Mouse (Mus musculus) left cerebral cortex, adult 9 months (tissue): ENCODE measurements around the gene Olfr657.

Source experiments
- DNase-seq, 2 experiments: peaks; one replicate each; pipeline ENCODE4 v3.0.0; 2022; ENCODE audit warnings: low spot score in 2 of 2

Olfr657 gene

DNA sequence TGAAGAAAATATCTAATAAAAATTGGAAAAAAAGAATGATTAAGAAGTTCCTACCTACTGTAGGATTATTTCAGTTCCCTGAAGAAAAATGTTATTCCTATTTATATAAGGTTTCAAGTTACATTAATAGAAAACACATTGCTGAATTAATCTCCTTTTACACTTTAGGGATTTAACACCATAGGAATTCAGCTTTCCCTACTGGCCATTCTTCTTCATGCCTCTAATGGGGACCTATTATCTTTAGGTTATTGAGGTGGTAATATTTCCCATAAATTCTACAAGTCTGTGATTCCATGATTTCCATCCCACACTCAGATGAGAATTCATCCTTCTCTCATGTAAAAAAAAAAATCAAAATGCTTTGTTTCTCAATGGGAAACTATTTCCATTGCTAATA, at the start of gene Olfr657:
TSS of gene Olfr657 (plus strand) at position 301 of the 400 bp plus-strand sequence.
- DNase-seq = no peak

DNA sequence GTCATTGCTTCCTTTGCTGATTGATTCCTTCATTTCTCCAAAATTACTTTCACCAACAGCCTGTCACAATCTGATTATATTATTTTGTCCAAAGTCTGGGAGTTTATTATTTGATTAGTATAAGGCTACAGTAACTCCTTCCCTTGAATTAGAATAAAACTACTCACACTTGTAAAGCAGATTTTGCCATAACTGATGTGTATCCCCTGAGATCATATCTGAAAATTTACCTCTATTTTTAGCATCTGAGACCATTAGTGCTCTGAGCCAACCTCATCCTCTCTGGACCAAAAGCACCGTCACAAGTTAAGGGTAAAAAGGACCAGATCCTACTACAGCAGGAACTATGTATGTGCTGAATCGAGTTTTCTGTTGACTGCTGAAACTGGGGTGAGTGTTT, 47.6 kb upstream of the Olfr657 start, which contains the start of gene Olfr653:
TSS of gene Olfr653 (plus strand) at position 301 of the 400 bp plus-strand sequence.
- DNase-seq = no peak

DNA sequence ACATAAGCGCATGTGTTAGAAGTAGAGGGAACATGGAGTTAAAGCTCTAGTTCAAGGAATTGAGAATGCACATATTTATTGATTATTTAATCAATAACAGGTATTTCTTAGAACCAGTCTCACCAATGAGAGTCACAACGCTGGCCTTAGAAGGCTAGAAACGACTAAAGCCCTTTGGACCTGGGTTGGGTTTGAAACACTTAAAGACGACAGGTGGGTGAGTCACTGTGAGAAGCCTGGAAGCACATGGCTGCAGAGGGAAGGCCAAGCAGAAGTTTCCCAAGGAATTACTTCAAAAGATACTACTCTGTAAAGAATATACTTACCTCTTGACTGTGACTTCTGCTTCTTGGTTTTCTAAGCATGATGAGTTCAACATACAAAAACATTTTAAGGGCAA, 43.7 kb upstream of the Olfr657 start:
- DNase-seq = no peak

DNA sequence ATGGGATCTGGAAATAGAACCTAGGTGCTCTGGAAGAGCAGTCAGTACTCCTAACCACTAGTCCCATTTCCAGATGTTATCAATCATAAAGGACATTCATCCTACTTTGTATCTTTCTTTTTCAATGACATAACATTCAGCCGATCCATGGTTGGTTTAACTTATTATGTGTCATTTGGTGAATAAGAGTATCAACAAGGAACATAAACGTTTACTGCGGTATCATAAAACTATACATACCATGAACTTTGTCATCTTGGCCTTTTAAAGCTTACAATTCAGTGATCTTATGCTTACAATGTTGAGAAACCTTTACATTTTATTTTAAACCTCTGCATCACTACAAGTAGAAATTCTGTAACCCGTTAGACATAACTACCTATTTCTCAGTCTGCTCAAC, 43.2 kb upstream of the Olfr657 start:
- no peak for DNase-seq

DNA sequence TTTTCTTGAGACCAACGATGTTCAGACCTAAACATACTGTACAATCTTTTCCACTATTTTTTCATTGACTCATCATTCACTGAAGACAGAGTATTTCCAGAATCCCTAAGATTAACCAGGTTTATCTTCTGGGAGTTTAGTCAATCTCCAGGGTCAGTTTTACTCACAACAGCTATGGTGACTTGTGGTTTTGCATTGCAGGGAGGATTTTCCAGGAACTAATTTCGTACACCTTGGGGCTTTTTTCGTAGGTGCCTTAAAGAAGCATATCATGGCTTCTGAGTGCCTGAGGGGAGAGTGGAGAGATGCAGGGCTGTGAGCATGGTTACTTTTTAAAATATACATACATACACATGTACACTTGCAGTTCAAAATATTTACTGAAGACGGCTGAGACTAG, 37.9 kb upstream of the Olfr657 start, which contains the start of gene Olfr654:
TSS of gene Olfr654 (plus strand) at position 301 of the 400 bp plus-strand sequence.
- DNase-seq = no peak

DNA sequence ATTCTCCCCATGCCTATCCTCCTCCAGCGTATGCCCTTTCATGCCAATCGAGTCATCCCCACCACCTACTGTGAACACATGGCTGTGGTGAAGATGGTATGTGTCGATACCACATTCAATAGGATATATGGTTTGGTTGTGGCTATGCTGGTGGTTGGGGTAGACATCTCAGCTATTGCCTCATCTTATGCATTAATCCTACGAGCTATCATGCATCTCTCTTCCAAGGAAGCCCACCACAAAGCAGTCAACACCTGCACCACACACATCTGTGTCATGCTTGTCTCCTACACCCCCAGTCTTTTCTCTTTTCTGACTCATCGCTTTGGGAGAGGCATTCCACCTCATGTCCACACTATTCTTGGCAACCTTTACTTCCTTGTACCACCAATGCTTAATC, 36.3 kb upstream of the Olfr657 start:
- DNase-seq = no peak

DNA sequence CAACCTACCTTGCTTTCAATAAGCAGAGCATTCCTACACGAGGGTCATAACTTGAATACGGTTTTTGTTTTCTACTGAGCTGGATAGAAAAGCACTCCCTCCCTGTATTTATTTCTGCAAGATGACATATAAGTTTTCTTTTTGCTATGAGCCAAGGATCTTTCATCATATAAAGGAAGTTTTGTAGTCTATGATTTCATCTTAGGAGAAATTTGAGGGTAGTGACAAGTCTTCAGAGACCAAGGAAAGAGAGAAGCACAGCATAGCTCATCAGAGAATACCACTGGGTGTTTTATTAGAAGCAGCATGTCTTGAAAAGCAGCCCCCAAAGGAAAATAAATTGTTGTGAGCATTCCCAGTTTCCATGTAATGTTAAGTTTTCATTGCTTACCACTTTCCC, 22.9 kb upstream of the Olfr657 start, which contains the start of gene Olfr655:
TSS of gene Olfr655 (minus strand) at position 101 of the 400 bp plus-strand sequence.
- no peak for DNase-seq

DNA sequence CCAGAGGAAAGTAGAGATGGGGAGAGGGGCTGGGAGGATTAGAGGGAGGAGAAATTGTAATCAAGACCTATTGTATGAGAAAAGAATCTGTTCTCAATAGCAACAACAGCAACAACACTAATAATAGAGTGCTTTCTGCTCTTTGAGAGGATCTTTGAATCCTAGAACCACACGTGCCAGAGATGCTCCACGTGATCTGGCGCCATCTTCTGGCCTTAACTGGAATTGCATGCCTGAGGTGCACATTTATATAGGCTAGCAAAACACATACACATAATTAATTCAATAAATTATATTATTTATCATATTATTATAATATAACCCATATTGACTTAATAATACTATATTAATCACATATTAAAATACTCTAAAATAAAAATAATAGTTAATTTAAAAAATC, 21.4 kb upstream of the Olfr657 start:
- no peak for DNase-seq

DNA sequence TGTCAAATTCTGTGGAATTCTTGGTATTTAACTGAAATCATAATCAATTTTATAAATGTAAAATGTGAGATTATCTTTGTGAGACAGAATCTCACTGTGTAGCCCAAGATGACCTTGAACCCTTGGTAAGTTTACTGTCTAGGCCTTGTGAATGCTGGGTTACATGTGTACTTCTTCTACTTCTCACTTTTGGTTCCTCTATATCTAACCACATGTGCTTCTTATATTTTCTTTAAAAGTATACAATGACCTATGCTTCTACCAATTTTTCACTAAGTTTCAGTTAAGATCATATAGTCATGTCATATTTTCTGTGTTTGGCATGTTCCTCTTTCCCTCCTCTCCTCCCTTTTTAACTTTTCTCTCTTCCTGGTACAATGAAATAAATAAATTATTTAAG, 19.9 kb upstream of the Olfr657 start:
- no peak for DNase-seq

DNA sequence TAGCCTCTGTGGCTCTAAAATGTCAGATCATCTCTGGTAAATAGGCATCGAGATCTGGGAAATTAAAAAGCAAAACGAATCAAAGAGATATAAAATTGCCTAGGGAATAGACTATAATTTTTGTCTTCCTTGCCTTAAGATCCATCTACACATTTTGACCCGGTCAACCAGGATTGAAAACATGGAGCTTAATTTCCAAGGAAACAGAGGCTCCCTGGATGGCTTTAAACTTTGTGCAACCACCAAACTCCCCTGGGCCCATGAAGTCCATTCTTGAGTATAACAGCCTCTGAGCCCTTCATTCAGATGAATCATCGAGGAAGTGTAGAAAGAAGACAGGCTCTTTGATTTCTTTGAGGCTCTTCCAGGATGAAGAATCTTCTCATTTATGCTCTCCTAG, 10.9 kb upstream of the Olfr657 start, which contains the start of gene Olfr656:
TSS of gene Olfr656 (plus strand) at position 301 of the 400 bp plus-strand sequence.
- no peak for DNase-seq

DNA sequence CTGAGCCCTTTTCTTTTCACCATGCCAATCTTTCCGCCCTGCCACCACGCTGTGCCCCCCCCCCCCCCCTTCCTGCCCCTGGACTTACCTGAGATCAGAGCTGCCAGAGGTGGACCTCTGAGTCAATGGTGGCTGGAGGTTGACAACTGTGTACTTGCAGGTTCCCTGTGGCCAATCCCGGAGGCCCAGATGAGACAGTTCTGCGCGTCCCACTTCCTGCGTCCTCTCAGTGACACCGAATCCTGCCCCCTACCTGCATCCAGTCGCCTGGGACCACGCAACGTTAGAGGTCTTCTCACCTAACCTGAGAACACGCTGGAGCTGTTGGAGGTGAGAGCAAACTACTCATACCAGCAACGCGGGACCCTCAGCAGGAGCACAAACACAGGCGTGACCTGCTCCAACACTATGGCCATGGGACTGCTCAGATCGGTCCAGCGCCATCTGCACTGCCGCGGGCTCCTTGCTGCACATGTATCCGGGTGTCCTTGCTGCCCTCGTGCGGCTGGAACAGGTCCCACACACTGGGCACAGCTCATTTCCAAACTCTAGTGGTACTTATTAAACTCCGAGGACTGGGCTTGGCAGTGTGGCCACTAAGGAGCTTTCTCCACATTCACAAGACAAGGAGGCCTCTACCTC, 22.4 kb downstream of the Olfr657 start, which contains the start of gene Olfr658:
TSS of gene Olfr658 (minus strand) at position 465 of the 642 bp plus-strand sequence.
- DNase-seq = peak in 1 of 2 experiments; percentile 19

DNA sequence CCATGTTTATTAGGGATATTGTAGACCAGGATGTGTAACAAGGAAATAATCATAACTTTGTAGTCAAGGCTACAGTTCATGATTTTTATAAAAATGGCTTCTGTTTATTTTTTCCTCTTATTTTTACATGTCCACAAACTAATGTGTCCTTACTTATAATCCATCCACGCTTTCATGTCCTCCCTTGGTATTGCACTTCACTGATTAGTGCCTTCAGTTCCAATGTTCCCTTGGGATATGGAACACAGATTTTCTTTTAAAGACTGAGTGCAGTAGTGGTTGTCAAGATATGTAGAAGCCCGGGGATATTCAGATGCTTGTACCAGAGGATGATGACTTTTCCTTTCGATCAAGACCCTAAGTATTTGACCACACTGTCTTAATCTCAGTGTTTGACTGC, 41.9 kb downstream of the Olfr657 start, which contains the start of gene Olfr659:
TSS of gene Olfr659 (plus strand) at position 301 of the 400 bp plus-strand sequence.
- DNase-seq = no peak

DNA sequence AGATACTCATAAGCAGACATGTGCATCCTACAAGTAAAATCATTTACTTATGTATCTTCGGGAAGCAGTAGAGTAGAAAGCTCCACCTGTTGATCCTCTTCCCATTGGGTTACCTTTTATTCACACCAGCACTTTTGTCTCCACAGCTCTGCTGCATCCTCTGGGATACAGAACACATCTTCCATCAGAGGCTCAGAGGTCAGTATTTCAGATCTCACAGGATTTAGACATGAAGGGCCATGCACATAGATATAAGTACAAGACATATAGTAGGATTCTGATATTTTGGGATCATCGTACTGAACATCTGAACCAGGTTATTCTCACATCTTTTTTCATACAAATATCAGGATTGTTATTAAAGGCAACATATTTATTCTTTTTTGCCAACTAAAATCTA, 61.6 kb downstream of the Olfr657 start, which contains the start of gene Olfr661:
TSS of gene Olfr661 (plus strand) at position 301 of the 400 bp plus-strand sequence.
- DNase-seq = no peak
